Mouse (Mus musculus): ENCODE measurements around the gene Lst1. TPM values are rescaled to one million over a fixed set of nuclear protein-coding genes. Genes with fewer than 3 reads are reported as not detected.
A peak's percentile ranks its signal among the peaks of the same experiment; 100 is the strongest.
"Not testable (repeated sequence)": the region's sequence is repeated elsewhere in the genome, so short reads cannot be mapped to it uniquely, and the experiment has no call there.

The Lst1 gene
- 2.3 and 2.5 TPM in 2 replicates for polyA plus RNA-seq (2011; ENCODE audit: insufficient read depth, insufficient read length, low read depth, missing spikeins)

DNA sequence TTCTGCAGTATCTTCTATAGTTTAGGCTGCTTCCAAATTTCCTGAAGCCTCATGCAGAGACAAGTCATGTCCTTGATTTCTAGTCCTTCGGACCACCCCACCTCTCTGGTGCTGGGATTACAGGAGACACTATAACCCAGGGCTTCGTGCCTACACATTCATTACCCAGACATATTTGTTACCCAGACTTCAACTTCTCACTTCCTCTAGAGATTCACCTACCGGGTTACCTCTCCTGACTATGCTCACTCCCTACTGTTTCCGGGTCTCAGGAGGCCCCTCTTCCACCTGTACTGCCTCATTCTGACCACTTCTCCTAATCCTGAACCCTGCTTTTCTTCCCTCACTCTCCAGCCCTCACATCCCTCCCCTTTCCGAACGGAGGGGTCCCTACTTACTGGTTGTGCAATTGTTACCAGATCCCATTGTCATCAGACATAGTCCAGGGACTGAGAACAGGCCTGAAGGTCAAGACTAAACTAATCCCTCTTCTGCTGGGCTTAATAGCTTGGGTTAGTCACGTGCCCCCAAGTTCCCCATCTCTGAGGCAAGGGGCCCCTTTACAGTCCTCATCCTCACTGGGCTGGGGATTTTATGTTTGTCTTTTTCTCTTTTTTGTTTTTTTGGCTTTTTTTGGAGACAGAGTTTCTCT, at the start of gene Lst1:
Lst1 (minus strand) TSS at position 481 of the 652 bp plus-strand sequence.
- H3K9me3 ChIP-seq (replicated peaks; ENCODE audit: control insufficient read depth, insufficient read depth, low read length, poor library complexity, severe bottlenecking), result no peaks in the 10 kb centered on the region
- TF ChIP-seq EP300 (IDR thresholded peaks at IDR 0.05; ENCODE audit: insufficient read depth, low read depth, low read length) (no peak), CTCF (IDR thresholded peaks at IDR 0.05; ENCODE audit: low read depth, low read length) (no peak), POLR2A (IDR thresholded peaks at IDR 0.05; ENCODE audit: insufficient read depth, low read length) (no peak)
- H3K4me1 ChIP-seq (ENCODE audit: control insufficient read depth, insufficient read depth, low read length), result no peaks in the 10 kb centered on the region
- no peaks in the 10 kb centered on the region for H3K27me3 ChIP-seq (ENCODE audit: control insufficient read depth, insufficient read depth, low read length, poor library complexity, severe bottlenecking)
- no peak within 1 kb of the TSS; the same call in 1 of the 2 replicates for H3K9ac ChIP-seq (ENCODE audit: low read depth, poor library complexity, severe bottlenecking)
- H3K27ac ChIP-seq (ENCODE audit: insufficient read depth, low read length), result 0 out of 2 replicates have a peak within 1 kb of the TSS, but pooled peaks have one; percentile 21
- no peak within 1 kb of the TSS for H3K4me3 ChIP-seq (ENCODE audit: low read depth, low read length)
- H3K36me3 ChIP-seq (ENCODE audit: control insufficient read depth, insufficient read depth, low read length, poor library complexity, severe bottlenecking), result no peaks in the 10 kb centered on the region

DNA sequence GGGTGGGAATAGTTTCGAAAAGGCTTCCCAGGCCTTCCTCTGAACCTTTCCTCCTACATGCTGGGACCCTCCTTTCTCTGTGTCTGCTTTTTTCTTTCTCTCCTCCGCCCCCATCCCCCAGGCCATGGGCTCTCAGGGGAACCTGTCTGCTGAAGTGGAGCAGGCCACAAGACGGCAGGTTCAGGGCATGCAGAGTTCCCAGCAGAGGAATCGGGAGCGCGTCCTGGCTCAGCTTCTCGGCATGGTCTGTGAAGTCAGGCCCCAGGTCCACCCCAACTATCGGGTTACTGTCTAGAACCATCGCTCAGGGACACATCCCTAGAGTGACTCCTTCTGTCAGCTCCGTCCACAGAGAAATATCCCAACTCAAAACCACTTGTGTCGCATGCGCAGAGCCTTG, 49.3 kb upstream of the Lst1 start:
- H3K4me1 ChIP-seq (ENCODE audit: control insufficient read depth, insufficient read depth, low read length), result no peaks in the 10 kb centered on the region
- H3K9me3 ChIP-seq (replicated peaks; ENCODE audit: control insufficient read depth, insufficient read depth, low read length, poor library complexity, severe bottlenecking), result no peaks in the 10 kb centered on the region
- no peak overlapping the region for H3K4me3 ChIP-seq (ENCODE audit: low read depth, low read length)
- H3K36me3 ChIP-seq (ENCODE audit: control insufficient read depth, insufficient read depth, low read length, poor library complexity, severe bottlenecking), result no peaks in the 10 kb centered on the region
- H3K9ac ChIP-seq (ENCODE audit: low read depth, poor library complexity, severe bottlenecking), result no peak overlapping the region
- TF ChIP-seq POLR2A (IDR thresholded peaks at IDR 0.05; ENCODE audit: insufficient read depth, low read length), result no peak
- TF ChIP-seq EP300 (IDR thresholded peaks at IDR 0.05; ENCODE audit: insufficient read depth, low read depth, low read length), result no peak
- TF ChIP-seq CTCF (IDR thresholded peaks at IDR 0.05; ENCODE audit: low read depth, low read length), result no peak
- no peak overlapping the region for H3K27ac ChIP-seq (ENCODE audit: insufficient read depth, low read length)
- no peaks in the 10 kb centered on the region for H3K27me3 ChIP-seq (ENCODE audit: control insufficient read depth, insufficient read depth, low read length, poor library complexity, severe bottlenecking)

DNA sequence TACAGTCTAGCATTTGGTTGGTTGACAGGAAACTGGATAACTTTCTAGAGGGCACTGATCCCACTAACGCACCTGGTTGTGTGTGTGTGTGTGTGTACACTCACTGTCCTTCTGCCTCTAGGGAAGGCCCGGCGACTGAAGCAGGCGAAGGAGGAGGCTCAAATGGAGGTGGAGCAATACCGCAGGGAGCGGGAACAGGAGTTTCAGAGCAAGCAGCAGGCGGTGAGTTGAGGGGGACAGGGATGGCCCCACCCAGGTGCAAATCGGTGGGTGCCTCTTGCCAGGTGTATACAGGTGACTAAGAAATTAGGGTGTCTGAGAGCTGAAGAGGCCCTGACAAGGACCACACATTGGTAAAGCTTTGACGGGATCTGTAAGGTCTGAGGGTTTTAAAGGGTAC, 48.8 kb upstream of the Lst1 start:
- Histone ChIP-seq H3K36me3 (ENCODE audit: control insufficient read depth, insufficient read depth, low read length, poor library complexity, severe bottlenecking) (no peaks in the 10 kb centered on the region), H3K27ac (ENCODE audit: insufficient read depth, low read length) (no peak overlapping the region), H3K9ac (ENCODE audit: low read depth, poor library complexity, severe bottlenecking) (no peak overlapping the region), H3K27me3 (ENCODE audit: control insufficient read depth, insufficient read depth, low read length, poor library complexity, severe bottlenecking) (no peaks in the 10 kb centered on the region), H3K4me1 (ENCODE audit: control insufficient read depth, insufficient read depth, low read length) (no peaks in the 10 kb centered on the region), H3K4me3 (ENCODE audit: low read depth, low read length) (no peak overlapping the region), H3K9me3 (replicated peaks; ENCODE audit: control insufficient read depth, insufficient read depth, low read length, poor library complexity, severe bottlenecking) (no peaks in the 10 kb centered on the region)
- TF ChIP-seq CTCF (IDR thresholded peaks at IDR 0.05; ENCODE audit: low read depth, low read length) (no peak), POLR2A (IDR thresholded peaks at IDR 0.05; ENCODE audit: insufficient read depth, low read length) (no peak)

DNA sequence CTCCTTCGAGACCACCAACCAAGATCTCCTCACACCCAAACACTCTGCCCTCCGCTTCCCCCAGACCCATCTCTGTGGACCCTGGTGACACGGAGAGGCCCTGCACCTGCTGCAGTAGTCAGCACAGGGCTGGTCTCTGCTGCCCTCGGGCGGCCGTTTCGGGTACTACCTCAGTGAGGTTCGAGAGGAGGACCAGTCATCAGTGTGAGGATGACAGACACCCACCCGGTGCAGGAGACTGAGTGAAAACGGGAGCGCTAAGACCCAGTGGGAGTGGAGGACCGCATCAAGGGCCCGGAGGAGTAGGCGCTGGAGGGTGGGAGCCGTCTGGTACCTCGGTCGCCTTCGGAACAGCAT, 48.1 kb upstream of the Lst1 start:
- Histone ChIP-seq H3K27ac (ENCODE audit: insufficient read depth, low read length) (peak overlapping the region; percentile 70; the same call in 1 of the 2 replicates), H3K27me3 (ENCODE audit: control insufficient read depth, insufficient read depth, low read length, poor library complexity, severe bottlenecking) (no peaks in the 10 kb centered on the region), H3K4me3 (ENCODE audit: low read depth, low read length) (peak overlapping the region; percentile 66), H3K36me3 (ENCODE audit: control insufficient read depth, insufficient read depth, low read length, poor library complexity, severe bottlenecking) (no peaks in the 10 kb centered on the region), H3K9me3 (replicated peaks; ENCODE audit: control insufficient read depth, insufficient read depth, low read length, poor library complexity, severe bottlenecking) (no peaks in the 10 kb centered on the region), H3K4me1 (ENCODE audit: control insufficient read depth, insufficient read depth, low read length) (no peaks in the 10 kb centered on the region), H3K9ac (ENCODE audit: low read depth, poor library complexity, severe bottlenecking) (peak overlapping the region; percentile 64)
- no peak for TF ChIP-seq POLR2A (IDR thresholded peaks at IDR 0.05; ENCODE audit: insufficient read depth, low read length)
- peak; percentile 91 for TF ChIP-seq CTCF (IDR thresholded peaks at IDR 0.05; ENCODE audit: low read depth, low read length)
- no peak for TF ChIP-seq EP300 (IDR thresholded peaks at IDR 0.05; ENCODE audit: insufficient read depth, low read depth, low read length)

DNA sequence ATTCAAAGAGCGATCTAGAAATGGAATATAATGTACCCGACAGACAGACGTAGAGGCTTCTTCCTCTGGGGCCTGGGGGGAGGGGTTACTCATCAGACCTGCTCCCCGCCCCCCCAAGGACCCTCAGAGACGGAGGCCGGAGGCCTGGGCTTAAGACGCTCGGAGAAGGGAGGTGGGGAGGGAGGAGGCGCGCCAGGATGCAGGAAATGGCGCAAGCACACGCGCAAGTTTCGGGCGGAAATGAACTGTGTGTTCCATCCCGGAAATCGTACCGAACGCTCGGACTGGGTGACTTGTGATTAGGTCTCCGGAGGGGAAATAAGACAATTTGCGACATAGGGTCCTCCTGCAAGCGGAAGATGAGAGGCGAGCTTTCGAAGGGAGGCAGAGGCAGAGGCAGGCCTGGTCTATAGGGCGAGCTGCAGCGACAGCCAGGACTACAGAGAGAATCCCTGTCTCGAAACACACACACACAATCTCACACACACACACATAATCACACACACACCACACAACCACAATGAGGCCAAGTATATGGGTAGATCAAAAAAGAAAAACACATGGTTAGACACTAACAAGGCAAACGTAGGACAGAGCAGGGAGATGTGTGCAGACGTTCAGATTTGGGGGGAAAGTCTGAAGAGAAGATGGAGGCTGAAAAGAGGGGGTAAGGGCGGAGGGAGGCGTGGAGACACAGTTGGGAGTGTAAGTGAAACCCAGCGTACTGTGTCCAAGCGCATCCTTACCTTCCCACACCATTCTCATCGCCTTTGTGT, 47.6 kb upstream of the Lst1 start, which contains the start of gene Nfkbil1:
Nfkbil1 (minus strand) TSS at position 179 of the 776 bp plus-strand sequence.
- H3K4me1 ChIP-seq (ENCODE audit: control insufficient read depth, insufficient read depth, low read length), result no peaks in the 10 kb centered on the region
- H3K27ac ChIP-seq (ENCODE audit: insufficient read depth, low read length), result peak within 1 kb of the TSS; percentile 70
- TF ChIP-seq POLR2A (IDR thresholded peaks at IDR 0.05; ENCODE audit: insufficient read depth, low read length) (peak; percentile 54), CTCF (IDR thresholded peaks at IDR 0.05; ENCODE audit: low read depth, low read length) (no peak), EP300 (IDR thresholded peaks at IDR 0.05; ENCODE audit: insufficient read depth, low read depth, low read length) (0 out of 2 replicates have a peak, but pooled peaks have one; percentile 53)
- H3K27me3 ChIP-seq (ENCODE audit: control insufficient read depth, insufficient read depth, low read length, poor library complexity, severe bottlenecking), result no peaks in the 10 kb centered on the region
- peak within 1 kb of the TSS; percentile 64 for H3K9ac ChIP-seq (ENCODE audit: low read depth, poor library complexity, severe bottlenecking)
- H3K36me3 ChIP-seq (ENCODE audit: control insufficient read depth, insufficient read depth, low read length, poor library complexity, severe bottlenecking), result 0 out of 2 replicates have a peak, but pooled peaks cover 3% of the 10 kb centered on the region
- no peaks in the 10 kb centered on the region for H3K9me3 ChIP-seq (replicated peaks; ENCODE audit: control insufficient read depth, insufficient read depth, low read length, poor library complexity, severe bottlenecking)
- peak within 1 kb of the TSS; percentile 84 for H3K4me3 ChIP-seq (ENCODE audit: low read depth, low read length)

DNA sequence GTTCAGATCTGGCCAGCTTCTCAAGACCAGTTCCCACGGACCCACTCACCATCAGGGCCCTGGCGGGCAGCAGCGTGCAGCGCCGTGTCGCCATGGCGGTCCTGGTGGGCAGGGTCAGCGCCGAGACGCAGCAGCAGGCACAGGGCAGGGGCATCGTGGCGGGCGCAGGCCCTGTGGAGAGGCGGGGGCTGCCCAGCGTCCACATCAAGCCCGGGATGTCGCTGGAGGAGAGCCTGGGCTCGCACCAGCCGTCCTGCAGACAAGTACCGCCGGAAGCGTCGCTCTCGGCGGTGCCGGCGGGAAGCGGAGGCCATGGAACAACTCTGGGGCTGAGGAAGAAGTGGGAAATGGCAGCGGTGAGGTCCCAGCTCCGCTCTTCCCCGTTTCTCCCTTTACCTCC, 46.7 kb upstream of the Lst1 start:
- no peak overlapping the region for H3K27ac ChIP-seq (ENCODE audit: insufficient read depth, low read length)
- TF ChIP-seq POLR2A (IDR thresholded peaks at IDR 0.05; ENCODE audit: insufficient read depth, low read length) (no peak), CTCF (IDR thresholded peaks at IDR 0.05; ENCODE audit: low read depth, low read length) (no peak), EP300 (IDR thresholded peaks at IDR 0.05; ENCODE audit: insufficient read depth, low read depth, low read length) (no peak)

DNA sequence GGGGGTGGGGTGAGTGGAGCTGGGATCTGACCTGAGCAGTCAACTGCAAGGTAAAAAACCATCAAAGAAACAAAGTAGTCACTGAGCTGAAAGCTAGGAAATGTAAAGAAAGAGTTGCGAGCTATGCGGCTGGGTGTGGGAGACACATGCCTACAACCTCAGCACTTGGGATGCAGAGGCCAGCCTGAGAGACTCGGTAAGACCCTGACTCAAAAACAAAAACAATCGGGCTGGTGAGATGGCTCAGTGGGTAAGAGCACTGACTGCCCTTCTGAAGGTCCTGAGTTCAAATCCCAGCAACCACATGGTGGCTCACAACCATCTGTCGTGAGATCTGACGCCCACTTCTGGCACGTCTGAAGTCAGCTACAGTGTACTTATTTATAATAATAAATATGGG, 45.9 kb upstream of the Lst1 start:
- peak overlapping the region; percentile 64; the same call in 1 of the 2 replicates for H3K9ac ChIP-seq (ENCODE audit: low read depth, poor library complexity, severe bottlenecking)
- not testable (repeated sequence) for H3K4me3 ChIP-seq (ENCODE audit: low read depth, low read length); H3K4me1 ChIP-seq (ENCODE audit: control insufficient read depth, insufficient read depth, low read length); H3K27me3 ChIP-seq (ENCODE audit: control insufficient read depth, insufficient read depth, low read length, poor library complexity, severe bottlenecking); H3K9me3 ChIP-seq (replicated peaks; ENCODE audit: control insufficient read depth, insufficient read depth, low read length, poor library complexity, severe bottlenecking); H3K36me3 ChIP-seq (ENCODE audit: control insufficient read depth, insufficient read depth, low read length, poor library complexity, severe bottlenecking); H3K27ac ChIP-seq (ENCODE audit: insufficient read depth, low read length)

More for the DNA sequence above, 46.7 kb upstream of the Lst1 start:
- Histone ChIP-seq H3K4me3 (ENCODE audit: low read depth, low read length) (peak overlapping the region; percentile 84), H3K27me3 (ENCODE audit: control insufficient read depth, insufficient read depth, low read length, poor library complexity, severe bottlenecking) (no peaks in the 10 kb centered on the region), H3K9ac (ENCODE audit: low read depth, poor library complexity, severe bottlenecking) (peak overlapping the region; percentile 64), H3K9me3 (replicated peaks; ENCODE audit: control insufficient read depth, insufficient read depth, low read length, poor library complexity, severe bottlenecking) (no peaks in the 10 kb centered on the region), H3K4me1 (ENCODE audit: control insufficient read depth, insufficient read depth, low read length) (no peaks in the 10 kb centered on the region), H3K36me3 (ENCODE audit: control insufficient read depth, insufficient read depth, low read length, poor library complexity, severe bottlenecking) (peaks cover 5% of the 10 kb centered on the region; the same call in 1 of the 2 replicates)
